In genomic region chr8:120966557-120966956, GRCm38 (mm10) we compare ENCODE assay signal across 21 mouse cellular contexts.
DNase-seq lines count a peak whose midpoint lies in the region; ATAC-seq and TF ChIP-seq lines count a peak whose summit lies in the region.
"Had no signal": no experiment of that assay in that cellular context is flagged by ENCODE, and none has a peak within 500 bp of the region (broad histone marks: within the 10 kb centered on the region; RNA-seq: fewer than 3 reads in every experiment).

No protein-coding gene starts in this region.

- H3K9ac ChIP-seq in embryonic facial prominence, embryonic 14.5 days (ENCODE audit: low read depth, low read length): no peak overlapping the region
- H3K9ac ChIP-seq in midbrain, embryonic 11.5 days (ENCODE audit: low read length): no peak overlapping the region
- no peak overlapping the region for H3K9ac ChIP-seq in midbrain, embryonic 14.5 days (replicated peaks; ENCODE audit: low read length)
- no peak overlapping the region for H3K9ac ChIP-seq in heart, adult 2 months (ENCODE audit: low read depth, low read length)
- H3K9ac ChIP-seq: embryonic facial prominence, embryonic 15.5 days; forebrain, embryonic 12.5 days; heart, embryonic 15.5 days; hindbrain, embryonic 14.5 days had no signal

- no peak for ATAC-seq in embryonic facial prominence, embryonic 14.5 days (ENCODE audit: low read depth)
- ATAC-seq in midbrain, embryonic 11.5 days (ENCODE audit: low FRiP score): no peak
- ATAC-seq in midbrain, embryonic 14.5 days (ENCODE audit: low FRiP score, low TSS enrichment): no peak
- ATAC-seq: forebrain, embryonic 16.5 days had no signal

- H3K4me3 ChIP-seq in embryonic facial prominence, embryonic 14.5 days (ENCODE audit: low read depth, low read length): no peak overlapping the region
- no peak overlapping the region for H3K4me3 ChIP-seq in embryonic facial prominence, embryonic 10.5 days
- H3K4me3 ChIP-seq in midbrain, embryonic 11.5 days (ENCODE audit: low read depth, low read length): no peak overlapping the region
- no peak overlapping the region for H3K4me3 ChIP-seq in midbrain, embryonic 14.5 days (replicated peaks; ENCODE audit: low read depth, low read length)
- H3K4me3 ChIP-seq in heart, adult 2 months: no peak overlapping the region
- H3K4me3 ChIP-seq: embryonic facial prominence, embryonic 15.5 days; forebrain, embryonic 12.5 days; heart, embryonic 15.5 days; hindbrain, embryonic 10.5 days had no signal

- TF ChIP-seq EP300 in heart, adult 2 months (IDR thresholded peaks at IDR 0.05; ENCODE audit: insufficient read depth, low read depth, low read length): no peak

- no peak overlapping the region for H3K4me2 ChIP-seq in embryonic facial prominence, embryonic 14.5 days (ENCODE audit: low read depth, low read length)
- no peak overlapping the region for H3K4me2 ChIP-seq in midbrain, embryonic 11.5 days
- no peak overlapping the region for H3K4me2 ChIP-seq in midbrain, embryonic 14.5 days (ENCODE audit: low read length)
- H3K4me2 ChIP-seq: embryonic facial prominence, embryonic 15.5 days; forebrain, embryonic 12.5 days; heart, embryonic 11.5 days; heart, embryonic 15.5 days; hindbrain, embryonic 14.5 days had no signal

- H3K79me2 ChIP-seq in heart, adult 2 months (replicated peaks; ENCODE audit: control insufficient read depth, insufficient read depth, low read length): no peaks in the 10 kb centered on the region

- 23% methylated on average over 3 of the region's 3 CpGs for WGBS in embryonic facial prominence, embryonic 14.5 days
- WGBS in embryonic facial prominence, embryonic 10.5 days: 18% methylated on average over 3 of the region's 3 CpGs
- 33% methylated on average over 3 of the region's 3 CpGs for WGBS in midbrain, embryonic 11.5 days
- WGBS in midbrain, embryonic 14.5 days: 27% methylated on average over 3 of the region's 3 CpGs
- 49% methylated on average over 3 of the region's 3 CpGs for WGBS in heart, adult 2 months

- no peak overlapping the region for H3K27ac ChIP-seq in embryonic facial prominence, embryonic 14.5 days (replicated peaks; ENCODE audit: low read depth, low read length)
- no peak overlapping the region for H3K27ac ChIP-seq in embryonic facial prominence, embryonic 10.5 days (replicated peaks)
- H3K27ac ChIP-seq in midbrain, embryonic 11.5 days (ENCODE audit: low read depth, low read length): no peak overlapping the region
- H3K27ac ChIP-seq in midbrain, embryonic 14.5 days (replicated peaks; ENCODE audit: low read depth, low read length): no peak overlapping the region
- H3K27ac ChIP-seq in heart, adult 2 months: no peak overlapping the region
- H3K27ac ChIP-seq: embryonic facial prominence, embryonic 15.5 days; forebrain, embryonic 12.5 days; heart, embryonic 15.5 days; hindbrain, embryonic 10.5 days; hindbrain, embryonic 14.5 days had no signal

- peaks cover 3% of the 10 kb centered on the region; the same call in 1 of the 2 replicates for H3K9me3 ChIP-seq in embryonic facial prominence, embryonic 14.5 days (ENCODE audit: control insufficient read depth, low read length)
- no peaks in the 10 kb centered on the region; the same call in 1 of the 2 replicates for H3K9me3 ChIP-seq in embryonic facial prominence, embryonic 10.5 days
- H3K9me3 ChIP-seq in midbrain, embryonic 11.5 days (ENCODE audit: control insufficient read depth, low read length): no peaks in the 10 kb centered on the region
- H3K9me3 ChIP-seq in midbrain, embryonic 14.5 days (ENCODE audit: control insufficient read depth, low read length): no peaks in the 10 kb centered on the region
- H3K9me3 ChIP-seq: embryonic facial prominence, embryonic 15.5 days; forebrain, embryonic 12.5 days; heart, embryonic 15.5 days; hindbrain, embryonic 10.5 days had no signal

- intact Hi-C loops in heart, adult 2 months (cut with DNase I): no loop called here

- peak; percentile 66 for DNase-seq in embryonic facial prominence, embryonic 14.5 days (ENCODE audit: low spot score)
- no peak for DNase-seq in embryonic facial prominence, embryonic 10.5 days (ENCODE audit: low spot score)
- peak; percentile 23 for DNase-seq in midbrain, embryonic 11.5 days (ENCODE audit: low spot score, missing footprints)
- DNase-seq in midbrain, embryonic 14.5 days: no peak
- peak; percentile 17 for DNase-seq in adipocyte (ENCODE audit: low spot score)
- no peak for DNase-seq in heart, adult 2 months
- no peak for DNase-seq in spleen, postnatal 14 days (ENCODE audit: low spot score in 2 of 2)
- DNase-seq: adrenal gland, postnatal 14 days; cerebellum, adult 18-20 months; cerebellum, adult 9-11 months; cerebellum, postnatal 36 days; gastrocnemius, postnatal 10 days; heart, adult 18-20 months; heart, postnatal 14 days had no signal

- no peak for TF ChIP-seq POLR2A in heart, adult 2 months (IDR thresholded peaks at IDR 0.05; ENCODE audit: insufficient read depth, low read depth, low read length)

- H3K4me1 ChIP-seq in embryonic facial prominence, embryonic 14.5 days (ENCODE audit: control insufficient read depth, insufficient read depth, low read length): peaks cover 3% of the 10 kb centered on the region; the same call in 1 of the 2 replicates
- H3K4me1 ChIP-seq in embryonic facial prominence, embryonic 10.5 days: peaks cover 28% of the 10 kb centered on the region; the same call in 1 of the 2 replicates
- no peaks in the 10 kb centered on the region for H3K4me1 ChIP-seq in midbrain, embryonic 11.5 days (ENCODE audit: control insufficient read depth, insufficient read depth, low read length)
- H3K4me1 ChIP-seq in midbrain, embryonic 14.5 days (ENCODE audit: control insufficient read depth, insufficient read depth, low read length): no peaks in the 10 kb centered on the region
- peaks cover 3% of the 10 kb centered on the region for H3K4me1 ChIP-seq in heart, adult 2 months (ENCODE audit: control insufficient read depth, insufficient read depth, low read length)
- H3K4me1 ChIP-seq: forebrain, embryonic 12.5 days had no signal

- TF ChIP-seq CTCF in heart, adult 2 months (IDR thresholded peaks at IDR 0.05): no peak

- no peaks in the 10 kb centered on the region for H3K36me3 ChIP-seq in embryonic facial prominence, embryonic 14.5 days (ENCODE audit: control insufficient read depth, insufficient read depth, low read length)
- no peaks in the 10 kb centered on the region for H3K36me3 ChIP-seq in embryonic facial prominence, embryonic 10.5 days (replicated peaks)
- no peaks in the 10 kb centered on the region for H3K36me3 ChIP-seq in midbrain, embryonic 11.5 days (ENCODE audit: control insufficient read depth, insufficient read depth, low read length)
- no peaks in the 10 kb centered on the region for H3K36me3 ChIP-seq in midbrain, embryonic 14.5 days (ENCODE audit: control insufficient read depth, insufficient read depth, low read length)
- no peaks in the 10 kb centered on the region for H3K36me3 ChIP-seq in heart, adult 2 months (ENCODE audit: control insufficient read depth, insufficient read depth, low read length)
- H3K36me3 ChIP-seq: embryonic facial prominence, embryonic 15.5 days; forebrain, embryonic 12.5 days; heart, embryonic 15.5 days; hindbrain, embryonic 10.5 days had no signal

- peaks cover 51% of the 10 kb centered on the region for H3K27me3 ChIP-seq in embryonic facial prominence, embryonic 14.5 days (replicated peaks; ENCODE audit: control insufficient read depth, insufficient read depth, low read length)
- H3K27me3 ChIP-seq in embryonic facial prominence, embryonic 10.5 days (replicated peaks; ENCODE audit: low read depth, poor library complexity, severe bottlenecking): peaks cover 98% of the 10 kb centered on the region
- peaks cover 23% of the 10 kb centered on the region for H3K27me3 ChIP-seq in midbrain, embryonic 11.5 days (ENCODE audit: control insufficient read depth, insufficient read depth, low read length)
- peaks cover 8% of the 10 kb centered on the region for H3K27me3 ChIP-seq in midbrain, embryonic 14.5 days (ENCODE audit: control insufficient read depth, insufficient read depth, low read length)
- H3K27me3 ChIP-seq in heart, adult 2 months (ENCODE audit: control insufficient read depth, insufficient read depth, low read length): no peaks in the 10 kb centered on the region

Comparison
In these comparisons a context has a peak if more than half of its experiments do, and no peak if none do; other contexts are left out.
1. DNase-seq: peak in embryonic facial prominence, embryonic 14.5 days (single experiment), midbrain, embryonic 11.5 days (single experiment) and adipocyte (single experiment); none in embryonic facial prominence, embryonic 10.5 days (single experiment), midbrain, embryonic 14.5 days (single experiment), heart, adult 2 months (0 of 2) and spleen, postnatal 14 days (0 of 2).